Mouse (Mus musculus) heart, adult 2 months (tissue): ENCODE measurements around the gene Agbl3. TPM values are rescaled to one million over a fixed set of nuclear protein-coding genes. Genes with fewer than 3 reads are reported as not detected.

Source experiments
- DNase-seq, 2 experiments: peaks; one replicate each; pipeline ENCODE4 v3.0.0; 2021
- H3K27ac ChIP-seq: fragments of 200-600 bp; 2 replicates; pipeline ENCODE4 v1.8.1; 2022
- H3K27me3 ChIP-seq: fragments of 200-500 bp; 2 replicates; pipeline ENCODE4 v1.6.1; 2012; ENCODE audit warnings: mild to moderate bottlenecking, low read length, inconsistent platforms, mixed read lengths; ENCODE audit not compliant: control insufficient read depth, insufficient read depth
- H3K36me3 ChIP-seq: fragments of 200-500 bp; 2 replicates; pipeline ENCODE4 v1.6.1; 2012; ENCODE audit warnings: low read length, inconsistent platforms; ENCODE audit not compliant: control insufficient read depth, insufficient read depth
- H3K4me1 ChIP-seq: fragments of 200-500 bp; 2 replicates; pipeline ENCODE4 v1.6.1; 2011; ENCODE audit warnings: low read length; ENCODE audit not compliant: control insufficient read depth, insufficient read depth
- H3K4me3 ChIP-seq: fragments of 200-600 bp; 2 replicates; pipeline ENCODE4 v1.8.1; 2022
- H3K79me2 ChIP-seq: fragments of 200-500 bp; replicated peaks from 2 replicates; pipeline ENCODE4 v1.6.1; 2012; ENCODE audit warnings: mild to moderate bottlenecking, inconsistent platforms, low read length, moderate library complexity, mixed read lengths; ENCODE audit not compliant: control insufficient read depth, insufficient read depth
- H3K9ac ChIP-seq: fragments of 200-500 bp; 2 replicates; pipeline ENCODE4 v1.6.1; 2012; ENCODE audit warnings: low read depth, mild to moderate bottlenecking, control low read depth, inconsistent platforms, low read length, mixed read lengths
- CTCF ChIP-seq: fragments of 200-600 bp; IDR thresholded peaks from 2 replicates; pipeline ENCODE4 v1.8.1; 2022; ENCODE audit warnings: antibody characterized with exemption, mild to moderate bottlenecking, moderate library complexity
- EP300 ChIP-seq: fragments of 200-500 bp; IDR thresholded peaks from 2 replicates; pipeline ENCODE4 v1.6.1; 2011; ENCODE audit warnings: low read depth, low read length, control low read depth; ENCODE audit not compliant: insufficient read depth
- POLR2A ChIP-seq: fragments of 200-500 bp; IDR thresholded peaks from 2 replicates; pipeline ENCODE4 v1.6.1; 2011; ENCODE audit warnings: mild to moderate bottlenecking, low read depth, low read length, control low read depth; ENCODE audit not compliant: insufficient read depth
- WGBS: fragments of 180-500 bp; shearing (Covaris S2); methylation state at CpG from one replicate; pipeline ENCODE4 v1.1.7; 2018; 5-methylcytosine and 5-hydroxymethylcytosine counted together
- intact Hi-C: fragments of 180-260 bp; cut with DNase I; formaldehyde crosslinking; loops from one replicate; pipeline ENCODE4 v1.15.1; 2025
- polyA plus RNA-seq: library from polyadenylated mRNA; depleted of rRNA; stranded (reverse); fragments of >200 nt; gene quantifications from 2 replicates; pipeline ENCODE4 v1.2.3, GENCODE M21; 2012
- total RNA-seq, 2 experiments: library from RNA; stranded (reverse); gene quantifications; 2 replicates each; pipeline ENCODE4 v1.2.3; 2021

The Agbl3 gene
- total and polyA plus RNA-seq, 3 experiments, result 2.5 to 3.7 (median 2.6) TPM

- Histone ChIP-seq H3K4me1 (no peaks in the 10 kb centered on the region), H3K36me3 (no peaks in the 10 kb centered on the region), H3K27me3 (no peaks in the 10 kb centered on the region), H3K4me3 (no peak overlapping the region), H3K27ac (no peak overlapping the region), H3K79me2 (no peaks in the 10 kb centered on the region), H3K9ac (no peak overlapping the region)
- intact Hi-C loops, result no loop called here
- TF ChIP-seq EP300 (no peak), POLR2A (no peak), CTCF (no peak)
- no peak for DNase-seq
- WGBS, result 48% methylated on average over 2 of the region's 2 CpGs
These were observed 25.4 kb downstream of the Agbl3 start for GRCm38 (mm10) chr6:34805582-34805981.

GRCm38 (mm10) chr6:34810651-34811050 lies 30.4 kb downstream of the Agbl3 start:
- WGBS, result 85% methylated on average over 4 of the region's 4 CpGs
- Histone ChIP-seq H3K4me3 (no peak overlapping the region), H3K27me3 (no peaks in the 10 kb centered on the region), H3K4me1 (no peaks in the 10 kb centered on the region), H3K27ac (no peak overlapping the region), H3K9ac (no peak overlapping the region), H3K36me3 (no peaks in the 10 kb centered on the region), H3K79me2 (no peaks in the 10 kb centered on the region)
- intact Hi-C loops, result no loop called here
- DNase-seq, result no peak
- TF ChIP-seq EP300 (no peak), CTCF (no peak), POLR2A (no peak)

GRCm38 (mm10) chr6:34824406-34824805 lies 44.2 kb downstream of the Agbl3 start:
- H3K36me3 ChIP-seq, result no peaks in the 10 kb centered on the region
- no peak overlapping the region for H3K9ac ChIP-seq
- H3K27ac ChIP-seq, result no peak overlapping the region
- H3K79me2 ChIP-seq, result no peaks in the 10 kb centered on the region
- no peaks in the 10 kb centered on the region for H3K27me3 ChIP-seq
- no peak for DNase-seq
- no peaks in the 10 kb centered on the region for H3K4me1 ChIP-seq
- H3K4me3 ChIP-seq, result no peak overlapping the region
- TF ChIP-seq EP300 (no peak), POLR2A (no peak), CTCF (no peak)
- intact Hi-C loops, result no loop called here

GRCm38 (mm10) chr6:34832352-34832751 lies 52.1 kb downstream of the Agbl3 start:
- Histone ChIP-seq H3K4me3 (no peak overlapping the region), H3K4me1 (no peaks in the 10 kb centered on the region), H3K36me3 (no peaks in the 10 kb centered on the region), H3K27ac (no peak overlapping the region), H3K79me2 (no peaks in the 10 kb centered on the region), H3K27me3 (no peaks in the 10 kb centered on the region), H3K9ac (no peak overlapping the region)
- TF ChIP-seq EP300 (no peak), CTCF (no peak), POLR2A (no peak)
- 95% methylated on average over 5 of the region's 5 CpGs for WGBS
- DNase-seq, result no peak
- intact Hi-C loops, result no loop called here

GRCm38 (mm10) chr6:34861546-34862053 lies 81.4 kb downstream of the Agbl3 start:
- no peak overlapping the region for H3K4me3 ChIP-seq
- no peaks in the 10 kb centered on the region for H3K79me2 ChIP-seq
- H3K9ac ChIP-seq, result no peak overlapping the region
- no peaks in the 10 kb centered on the region for H3K36me3 ChIP-seq
- no peak for TF ChIP-seq POLR2A
- no peak; the same call in 1 of the 2 replicates for TF ChIP-seq CTCF
- no peak for TF ChIP-seq EP300
- peak; percentile 11 to 22 for DNase-seq
- peak overlapping the region; percentile 97 for H3K27ac ChIP-seq
- no peaks in the 10 kb centered on the region for H3K27me3 ChIP-seq
- peaks cover 9% of the 10 kb centered on the region for H3K4me1 ChIP-seq
- intact Hi-C loops, result loop anchor here (2.0 to 5.0 kb wide), 2 partner anchors 15 to 79 kb away; partner anchors contain the start of gene Agbl3
- 76% methylated on average over 11 of the region's 11 CpGs for WGBS

- 41% methylated on average over 6 of the region's 6 CpGs for WGBS
- H3K4me3 ChIP-seq, result peak overlapping the region; percentile 69
These were observed 82.1 kb downstream of the Agbl3 start for GRCm38 (mm10) chr6:34862381-34862780.

More at GRCm38 (mm10) chr6:34862381-34862780, 82.1 kb downstream of the Agbl3 start:
- intact Hi-C loops, result loop anchor here (2.0 to 5.0 kb wide), 2 partner anchors 14 to 80 kb away; partner anchors contain the start of gene Agbl3
- Histone ChIP-seq H3K36me3 (no peaks in the 10 kb centered on the region), H3K27me3 (no peaks in the 10 kb centered on the region), H3K4me1 (peaks cover 10% of the 10 kb centered on the region), H3K79me2 (no peaks in the 10 kb centered on the region), H3K9ac (peak overlapping the region; percentile 88), H3K27ac (peak overlapping the region; percentile 97)
- peak; percentile 60 to 62 for DNase-seq
- no peak for TF ChIP-seq CTCF
- TF ChIP-seq POLR2A, result peak; percentile 20; the same call in 1 of the 2 replicates
